Mouse (Mus musculus): Measurements from ENCODE around the gene Ffar4. TPM values are rescaled to one million over a fixed set of nuclear protein-coding genes. Genes with fewer than 3 reads are reported as not detected.

Ffar4 gene
- polyA plus RNA-seq, 1 experiment from 2014 or later, result 0.11 TPM

GRCm38 (mm10) chr19:38073226-38073625 is 23.6 kb upstream of the Ffar4 start:
- H3K4me3 ChIP-seq, result no peak overlapping the region
- no peaks in the 10 kb centered on the region for H3K9me3 ChIP-seq
- no peak overlapping the region for H3K9ac ChIP-seq
- WGBS, result 93% methylated on average over 5 of the region's 5 CpGs
- H3K4me1 ChIP-seq, result peaks cover 5% of the 10 kb centered on the region; the same call in 1 of the 2 replicates
- H3K27ac ChIP-seq (replicated peaks), result no peak overlapping the region
- no peak for ATAC-seq (ENCODE audit: extremely low read depth, insufficient number of reproducible peaks, low FRiP score, low TSS enrichment)
- no peaks in the 10 kb centered on the region for H3K27me3 ChIP-seq (replicated peaks)
- no peak overlapping the region for H3K4me2 ChIP-seq
- peaks cover 66% of the 10 kb centered on the region for H3K36me3 ChIP-seq

GRCm38 (mm10) chr19:38075051-38075450 is 21.8 kb upstream of the Ffar4 start:
- H3K27ac ChIP-seq (replicated peaks), result no peak overlapping the region
- peaks cover 49% of the 10 kb centered on the region for H3K36me3 ChIP-seq
- H3K27me3 ChIP-seq (replicated peaks), result no peaks in the 10 kb centered on the region
- H3K9ac ChIP-seq, result no peak overlapping the region
- WGBS, result 79% methylated on average over 11 of the region's 11 CpGs
- peaks cover 5% of the 10 kb centered on the region; the same call in 1 of the 2 replicates for H3K4me1 ChIP-seq
- H3K4me3 ChIP-seq, result no peak overlapping the region
- H3K4me2 ChIP-seq, result no peak overlapping the region
- ATAC-seq (ENCODE audit: extremely low read depth, insufficient number of reproducible peaks, low FRiP score, low TSS enrichment), result no peak
- H3K9me3 ChIP-seq, result no peaks in the 10 kb centered on the region

DNA sequence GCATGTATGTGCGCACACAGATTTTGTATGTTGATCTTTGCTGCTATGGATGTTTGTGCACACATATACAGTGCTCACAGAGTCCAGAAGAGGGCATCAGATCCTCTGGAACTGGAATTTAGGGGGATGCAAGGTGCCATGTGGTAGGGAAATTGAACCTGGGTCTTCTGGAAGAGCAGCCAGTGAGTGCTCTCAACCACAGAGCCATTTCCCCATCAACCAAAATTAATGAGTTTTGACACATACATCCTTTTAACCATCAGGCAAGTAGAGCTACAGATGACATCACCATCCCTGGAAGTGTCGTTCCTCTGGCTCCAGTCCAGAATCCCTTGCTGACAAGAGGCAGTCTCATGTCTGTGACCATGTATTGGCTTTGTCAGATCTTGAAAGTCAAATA is 20.6 kb upstream of the Ffar4 start:
- no peak for ATAC-seq (ENCODE audit: extremely low read depth, insufficient number of reproducible peaks, low FRiP score, low TSS enrichment)

DNA sequence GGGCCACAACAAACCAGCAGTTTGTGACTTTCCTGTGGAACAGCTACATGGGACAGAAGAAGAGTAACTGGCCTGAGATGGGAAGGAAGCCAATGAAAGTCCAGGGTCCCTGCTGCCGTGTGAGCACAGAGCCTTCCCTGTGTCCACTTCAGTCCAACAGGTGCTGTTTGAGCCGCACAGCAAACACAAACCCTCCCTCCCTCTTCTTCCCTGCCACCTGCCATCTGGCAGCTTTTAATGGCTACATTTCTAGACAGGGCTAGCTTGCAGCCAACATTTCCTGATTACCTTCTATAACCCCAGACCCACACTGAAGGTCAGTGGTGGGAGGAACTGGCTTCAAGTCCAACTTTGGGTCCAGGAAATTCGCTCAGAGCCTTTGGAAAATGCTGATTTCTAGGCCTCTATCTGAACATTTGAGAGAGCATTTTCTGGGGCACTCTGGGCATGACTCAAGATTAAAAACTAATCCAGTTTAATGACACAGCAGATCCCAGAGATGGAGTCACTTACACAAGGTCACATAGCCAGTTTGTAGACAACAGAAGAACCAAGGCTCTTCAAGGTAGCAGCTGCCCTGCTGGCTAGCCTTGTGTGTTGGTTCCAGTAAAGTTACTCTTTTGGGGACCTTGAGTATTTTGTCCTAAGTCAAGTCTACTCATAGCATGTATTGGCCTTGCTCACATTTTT is 18.9 kb upstream of the Ffar4 start:
- Histone ChIP-seq H3K9ac (no peak overlapping the region), H3K36me3 (peaks cover 21% of the 10 kb centered on the region), H3K4me3 (no peak overlapping the region), H3K4me2 (no peak overlapping the region), H3K27ac (replicated peaks) (no peak overlapping the region), H3K4me1 (peaks cover 5% of the 10 kb centered on the region; the same call in 1 of the 2 replicates), H3K27me3 (replicated peaks) (no peaks in the 10 kb centered on the region), H3K9me3 (no peaks in the 10 kb centered on the region)
- ATAC-seq (ENCODE audit: extremely low read depth, insufficient number of reproducible peaks, low FRiP score, low TSS enrichment), result no peak
- WGBS, result 79% methylated on average over 3 of the region's 3 CpGs

More for the DNA sequence above, 20.6 kb upstream of the Ffar4 start:
- H3K27me3 ChIP-seq (replicated peaks), result no peaks in the 10 kb centered on the region
- H3K27ac ChIP-seq (replicated peaks), result no peak overlapping the region
- no peaks in the 10 kb centered on the region for H3K9me3 ChIP-seq
- peaks cover 5% of the 10 kb centered on the region; the same call in 1 of the 2 replicates for H3K4me1 ChIP-seq
- no peak overlapping the region for H3K9ac ChIP-seq
- H3K4me3 ChIP-seq, result no peak overlapping the region
- WGBS, result 50% methylated on average over 2 of the region's 2 CpGs
- no peak overlapping the region for H3K4me2 ChIP-seq
- peaks cover 37% of the 10 kb centered on the region for H3K36me3 ChIP-seq

DNA sequence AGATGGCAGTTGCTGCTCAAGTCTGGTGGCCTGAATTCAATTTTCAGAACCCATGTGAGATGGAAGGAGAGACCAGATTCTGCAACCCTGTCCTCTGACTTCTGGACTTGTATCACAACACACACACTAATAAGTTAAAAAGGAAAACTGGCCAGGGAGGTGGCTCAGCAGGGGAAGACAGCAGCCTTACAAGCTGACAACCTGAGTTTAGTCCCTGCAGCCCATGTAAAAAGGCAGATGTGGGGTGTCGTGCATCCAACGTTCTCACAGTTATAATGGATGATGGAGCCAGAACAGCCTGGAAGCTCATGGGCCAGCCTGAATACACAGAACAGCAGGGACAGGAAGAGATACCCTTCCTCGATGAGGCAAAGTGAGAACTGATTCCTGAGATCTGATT is 15.5 kb upstream of the Ffar4 start:
- no peaks in the 10 kb centered on the region for H3K9me3 ChIP-seq
- no peak overlapping the region for H3K4me3 ChIP-seq
- no peak for ATAC-seq (ENCODE audit: extremely low read depth, insufficient number of reproducible peaks, low FRiP score, low TSS enrichment)
- 58% methylated on average over 3 of the region's 3 CpGs for WGBS
- H3K9ac ChIP-seq, result no peak overlapping the region
- peaks cover 1% of the 10 kb centered on the region; the same call in 1 of the 2 replicates for H3K4me1 ChIP-seq
- H3K27me3 ChIP-seq (replicated peaks), result peaks cover 13% of the 10 kb centered on the region; the same call in 1 of the 2 replicates
- no peak overlapping the region for H3K27ac ChIP-seq (replicated peaks)
- H3K4me2 ChIP-seq, result no peak overlapping the region
- no peaks in the 10 kb centered on the region for H3K36me3 ChIP-seq

- H3K4me1 ChIP-seq, result peaks cover 7% of the 10 kb centered on the region; the same call in 1 of the 2 replicates
- no peaks in the 10 kb centered on the region for H3K9me3 ChIP-seq
- 60% methylated on average over 5 of the region's 5 CpGs for WGBS
- no peak overlapping the region for H3K27ac ChIP-seq (replicated peaks)
- H3K4me3 ChIP-seq, result no peak overlapping the region
- peaks cover 18% of the 10 kb centered on the region; the same call in 1 of the 2 replicates for H3K27me3 ChIP-seq (replicated peaks)
- no peak for ATAC-seq (ENCODE audit: extremely low read depth, insufficient number of reproducible peaks, low FRiP score, low TSS enrichment)
- H3K9ac ChIP-seq, result no peak overlapping the region
- H3K4me2 ChIP-seq, result no peak overlapping the region
- no peaks in the 10 kb centered on the region for H3K36me3 ChIP-seq
These were observed 13.8 kb upstream of the Ffar4 start for GRCm38 (mm10) chr19:38082931-38083525.

DNA sequence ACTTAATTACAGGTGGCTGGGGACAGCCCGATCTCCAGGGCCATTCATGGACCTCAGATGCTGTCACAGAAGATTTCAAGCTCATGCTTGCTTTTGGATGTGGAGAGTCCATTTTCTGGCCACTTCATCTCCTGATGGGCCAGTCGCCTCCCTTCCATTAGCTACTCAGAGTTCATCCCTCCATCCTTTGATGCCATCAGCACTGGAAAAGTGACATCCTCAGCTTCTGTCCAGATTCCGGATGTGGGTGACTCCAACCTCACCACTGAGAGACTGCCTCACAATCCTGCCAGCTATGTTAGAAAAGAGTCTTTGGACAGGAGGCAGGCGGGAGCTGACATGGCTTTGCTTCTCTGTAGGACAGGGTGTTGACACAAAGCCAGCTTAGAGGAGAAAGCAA is 11.0 kb upstream of the Ffar4 start:
- H3K36me3 ChIP-seq, result no peaks in the 10 kb centered on the region
- H3K4me1 ChIP-seq, result peaks cover 7% of the 10 kb centered on the region; the same call in 1 of the 2 replicates
- H3K9ac ChIP-seq, result no peak overlapping the region
- no peak for ATAC-seq (ENCODE audit: extremely low read depth, insufficient number of reproducible peaks, low FRiP score, low TSS enrichment)
- H3K4me2 ChIP-seq, result no peak overlapping the region
- H3K9me3 ChIP-seq, result no peaks in the 10 kb centered on the region
- no peak overlapping the region for H3K27ac ChIP-seq (replicated peaks)
- 70% methylated on average over 4 of the region's 4 CpGs for WGBS
- peaks cover 18% of the 10 kb centered on the region; the same call in 1 of the 2 replicates for H3K27me3 ChIP-seq (replicated peaks)
- H3K4me3 ChIP-seq, result no peak overlapping the region

DNA sequence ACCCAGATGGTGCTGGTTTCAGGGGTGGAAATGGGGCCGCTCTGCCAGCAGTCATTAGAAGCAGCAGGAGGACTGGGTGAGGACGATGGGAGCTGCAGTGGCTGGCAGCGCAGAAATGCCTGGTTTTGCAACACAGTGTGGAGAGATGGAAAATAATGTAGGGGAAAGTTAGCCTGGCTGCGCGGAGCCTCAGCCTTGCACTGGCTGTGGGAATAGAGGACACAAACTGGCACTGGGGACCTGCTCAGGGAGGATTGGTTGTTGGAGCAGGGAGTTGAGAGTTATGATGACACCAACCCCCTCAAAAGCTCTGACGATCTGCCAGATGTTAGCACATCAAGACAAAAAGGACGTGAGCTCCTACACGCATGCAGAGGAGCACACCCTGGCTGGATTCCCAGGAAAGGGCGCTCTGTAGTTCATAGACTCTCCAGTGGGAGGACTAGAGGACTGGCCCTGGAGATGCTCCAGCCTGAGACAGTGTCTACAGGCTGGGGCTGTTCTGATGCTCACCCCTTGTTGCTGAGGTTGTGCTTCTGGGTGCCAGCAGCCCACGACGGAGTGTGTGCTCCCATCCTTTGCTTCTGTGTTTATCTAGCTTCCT is 9.8 kb upstream of the Ffar4 start:
- Histone ChIP-seq H3K9me3 (no peaks in the 10 kb centered on the region), H3K4me2 (no peak overlapping the region)
- 44% methylated on average over 11 of the region's 11 CpGs for WGBS

GRCm38 (mm10) chr19:38089358-38089757 is 7.5 kb upstream of the Ffar4 start:
- Histone ChIP-seq H3K4me2 (no peak overlapping the region), H3K27me3 (replicated peaks) (peaks cover 28% of the 10 kb centered on the region), H3K9me3 (no peaks in the 10 kb centered on the region), H3K4me3 (no peak overlapping the region), H3K4me1 (peaks cover 7% of the 10 kb centered on the region; the same call in 1 of the 2 replicates), H3K9ac (no peak overlapping the region), H3K27ac (replicated peaks) (no peak overlapping the region), H3K36me3 (no peaks in the 10 kb centered on the region)
- WGBS, result 63% methylated on average over 8 of the region's 8 CpGs
- ATAC-seq (ENCODE audit: extremely low read depth, insufficient number of reproducible peaks, low FRiP score, low TSS enrichment), result no peak

More for the DNA sequence above, 9.8 kb upstream of the Ffar4 start:
- Histone ChIP-seq H3K27ac (replicated peaks) (no peak overlapping the region), H3K4me3 (no peak overlapping the region), H3K36me3 (no peaks in the 10 kb centered on the region), H3K27me3 (replicated peaks) (peaks cover 18% of the 10 kb centered on the region; the same call in 1 of the 2 replicates), H3K4me1 (peaks cover 7% of the 10 kb centered on the region; the same call in 1 of the 2 replicates), H3K9ac (no peak overlapping the region)
- ATAC-seq (ENCODE audit: extremely low read depth, insufficient number of reproducible peaks, low FRiP score, low TSS enrichment), result peak; percentile 37; the same call in 1 of the 2 replicates

- no peak overlapping the region for H3K9ac ChIP-seq
- no peak overlapping the region for H3K4me3 ChIP-seq
- H3K4me2 ChIP-seq, result no peak overlapping the region
- peaks cover 7% of the 10 kb centered on the region; the same call in 1 of the 2 replicates for H3K4me1 ChIP-seq
- WGBS, result 64% methylated on average over 4 of the region's 4 CpGs
- H3K36me3 ChIP-seq, result no peaks in the 10 kb centered on the region
- peaks cover 36% of the 10 kb centered on the region for H3K27me3 ChIP-seq (replicated peaks)
- no peak for ATAC-seq (ENCODE audit: extremely low read depth, insufficient number of reproducible peaks, low FRiP score, low TSS enrichment)
- H3K9me3 ChIP-seq, result no peaks in the 10 kb centered on the region
- no peak overlapping the region for H3K27ac ChIP-seq (replicated peaks)
These were observed 5.3 kb upstream of the Ffar4 start for GRCm38 (mm10) chr19:38091512-38091985.

- ATAC-seq (ENCODE audit: extremely low read depth, insufficient number of reproducible peaks, low FRiP score, low TSS enrichment), result no peak
- Histone ChIP-seq H3K4me2 (no peak overlapping the region), H3K36me3 (no peaks in the 10 kb centered on the region), H3K27ac (replicated peaks) (no peak overlapping the region), H3K4me3 (no peak overlapping the region), H3K4me1 (peaks cover 9% of the 10 kb centered on the region; the same call in 1 of the 2 replicates), H3K27me3 (replicated peaks) (peaks cover 75% of the 10 kb centered on the region), H3K9ac (no peak overlapping the region), H3K9me3 (no peaks in the 10 kb centered on the region)
- 5% methylated on average over 4 of the region's 4 CpGs for WGBS
These were observed 640 bp upstream of the Ffar4 start for GRCm38 (mm10) chr19:38096231-38096630.

Data from heart, embryonic 13.5 days (tissue).